Mouse (Mus musculus) lung, adult 2 months (tissue): ENCODE results near the gene 4930579F01Rik.

Experiments used
- CTCF ChIP-seq: fragments of 200-500 bp; IDR thresholded peaks from 2 replicates; pipeline ENCODE4 v1.5.1; 2011; ENCODE audit warnings: mild to moderate bottlenecking, low read length, control low read depth; ENCODE audit not compliant: insufficient read depth
- POLR2A ChIP-seq: fragments of 200-500 bp; IDR thresholded peaks from 2 replicates; pipeline ENCODE4 v1.6.1; 2011; ENCODE audit warnings: low read depth, mild to moderate bottlenecking, control low read depth, low read length, borderline replicate concordance; ENCODE audit errors: extremely low read depth

DNA sequence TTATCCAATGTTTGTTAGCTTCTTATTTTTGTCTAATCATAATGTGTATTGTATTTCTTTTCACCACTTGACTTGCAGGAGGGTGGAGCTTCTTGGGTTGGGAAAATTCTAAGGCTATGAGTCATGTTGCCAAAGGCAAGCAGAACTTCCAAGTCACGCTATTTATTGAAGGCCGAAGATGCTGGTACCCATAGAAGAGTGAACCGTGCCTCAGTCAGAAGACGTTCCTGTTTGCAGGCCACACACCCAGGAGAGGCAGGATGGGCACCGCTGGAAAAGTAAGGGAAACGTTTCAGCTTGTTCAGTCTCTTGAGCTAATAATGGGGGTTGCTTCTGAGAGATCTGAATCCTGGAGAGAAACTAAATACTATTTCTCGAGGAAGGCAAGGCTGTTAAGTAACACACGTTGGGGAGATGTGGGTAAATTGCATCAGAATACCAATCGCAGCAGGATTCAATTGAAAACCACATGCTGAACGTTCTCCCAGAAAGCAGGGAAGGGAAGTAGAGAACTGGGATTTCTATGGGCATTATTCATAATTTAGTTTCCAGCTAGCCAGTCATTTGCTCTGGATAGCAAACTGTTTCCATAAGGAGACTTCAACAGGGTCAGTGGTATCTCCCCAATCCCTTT is 24.1 kb upstream of the 4930579F01Rik start, which contains the start of gene Adh7:
- TF ChIP-seq POLR2A (no peak), CTCF (no peak)
